Mouse (Mus musculus) hindbrain, embryonic 15.5 days (tissue): ENCODE data around the gene Dguok. TPM values are rescaled to one million over a fixed set of nuclear protein-coding genes. Genes with fewer than 3 reads are reported as not detected.

Source experiments
- ATAC-seq: fragments of 200-750 bp; cut with Nextera tagmentation; 2 replicates; pipeline ENCODE4 v1.8.0; 2017; ENCODE audit warnings: low read depth, moderate number of reproducible peaks, moderate TSS enrichment; ENCODE audit not compliant: low FRiP score
- H3K27ac ChIP-seq: fragments of 300-500 bp; sonication (generic); replicated peaks from 2 replicates; pipeline ENCODE4 v1.5.1; 2015; ENCODE audit warnings: mild to moderate bottlenecking, inconsistent platforms
- H3K27me3 ChIP-seq: fragments of 300-500 bp; sonication (generic); 2 replicates; pipeline ENCODE4 v1.6.1; 2015; ENCODE audit warnings: control low read depth, inconsistent platforms
- H3K36me3 ChIP-seq: fragments of 300-500 bp; sonication (generic); 2 replicates; pipeline ENCODE4 v1.6.1; 2015; ENCODE audit warnings: control low read depth, inconsistent platforms
- H3K4me1 ChIP-seq: fragments of 300-500 bp; sonication (generic); replicated peaks from 2 replicates; pipeline ENCODE4 v1.6.1; 2015; ENCODE audit warnings: control low read depth, inconsistent platforms
- H3K4me2 ChIP-seq: fragments of 300-500 bp; sonication (generic); 2 replicates; pipeline ENCODE4 v1.6.1; 2015; ENCODE audit warnings: moderate library complexity, mild to moderate bottlenecking, inconsistent platforms
- H3K4me3 ChIP-seq: fragments of 300-500 bp; sonication (generic); 2 replicates; pipeline ENCODE4 v1.5.1; 2015; ENCODE audit warnings: mild to moderate bottlenecking, inconsistent platforms
- H3K9ac ChIP-seq: fragments of 300-500 bp; sonication (generic); 2 replicates; pipeline ENCODE4 v1.6.1; 2015; ENCODE audit warnings: inconsistent platforms
- H3K9me3 ChIP-seq: fragments of 300-500 bp; sonication (generic); 2 replicates; pipeline ENCODE4 v1.6.1; 2016; ENCODE audit warnings: control low read depth, inconsistent platforms
- WGBS: fragments of 180-500 bp; shearing (Covaris S2); methylation state at CpG from one replicate; pipeline ENCODE4 v1.1.7; 2015; 5-methylcytosine and 5-hydroxymethylcytosine counted together
- polyA plus RNA-seq: library from polyadenylated mRNA; unstranded; fragments of >200 nt; fragmentation: Nextera tagmentation; extraction: Ambion mirVana; gene quantifications from 2 replicates; pipeline ENCODE4 v1.2.1, GENCODE M21; 2015

Gene Dguok
- polyA plus RNA-seq, 1 experiment from 2014 or later, result 66.2 TPM

- no peaks in the 10 kb centered on the region for H3K4me1 ChIP-seq
- H3K27me3 ChIP-seq, result no peaks in the 10 kb centered on the region
- no peak overlapping the region for H3K4me2 ChIP-seq
- no peak overlapping the region for H3K9ac ChIP-seq
- ATAC-seq, result no peak
- H3K9me3 ChIP-seq, result no peaks in the 10 kb centered on the region
- H3K27ac ChIP-seq, result no peak overlapping the region
- WGBS, result 88% methylated on average over 9 of the region's 9 CpGs
- H3K36me3 ChIP-seq, result no peaks in the 10 kb centered on the region
- H3K4me3 ChIP-seq, result no peak overlapping the region
Measured at GRCm38 (mm10) chr6:83473240-83473639, 33.5 kb downstream of the Dguok start.

DNA sequence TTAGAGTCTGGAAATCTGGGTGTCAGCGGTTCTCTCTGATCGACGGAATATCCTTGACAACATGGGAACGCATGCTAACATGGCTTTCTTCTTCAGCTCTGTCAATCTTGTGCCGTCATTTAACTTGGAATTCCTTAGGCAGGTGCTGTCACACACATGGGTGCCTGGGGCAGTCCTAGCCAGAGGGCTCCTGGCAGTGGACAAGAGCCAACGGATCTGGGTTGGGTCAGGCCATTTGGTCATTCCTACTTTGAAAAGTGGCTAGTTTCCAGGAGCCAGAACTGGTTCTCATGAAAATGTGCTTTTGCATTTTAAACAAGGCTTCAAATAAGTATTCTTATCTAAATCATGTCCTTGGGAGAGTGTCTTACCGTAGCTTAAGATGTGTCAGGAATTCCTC lies 35.0 kb downstream of the Dguok start:
- Histone ChIP-seq H3K27ac (no peak overlapping the region), H3K4me3 (no peak overlapping the region), H3K9me3 (no peaks in the 10 kb centered on the region), H3K4me2 (no peak overlapping the region), H3K27me3 (no peaks in the 10 kb centered on the region), H3K9ac (no peak overlapping the region), H3K4me1 (no peaks in the 10 kb centered on the region), H3K36me3 (no peaks in the 10 kb centered on the region)
- WGBS, result 88% methylated on average over 7 of the region's 7 CpGs
- ATAC-seq, result no peak

DNA sequence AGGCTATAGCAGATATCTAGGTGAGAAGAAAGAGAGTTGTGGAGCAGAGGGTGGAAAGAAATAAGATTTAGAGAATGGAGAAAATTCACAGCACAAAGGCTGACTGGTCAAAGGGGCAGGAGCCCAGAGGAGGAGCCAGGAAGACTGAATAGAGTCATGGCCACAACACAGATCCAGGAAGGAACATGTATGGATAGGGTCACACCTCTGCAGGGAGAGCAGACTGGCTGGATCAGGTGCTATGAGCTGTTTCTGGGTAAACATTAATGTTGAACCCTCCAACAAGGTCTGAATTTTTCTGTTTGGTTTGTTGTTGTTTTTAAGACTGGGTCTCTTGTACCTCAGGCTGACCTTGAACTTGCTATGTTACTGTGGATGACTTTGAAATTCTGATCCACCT lies 42.8 kb downstream of the Dguok start:
- Histone ChIP-seq H3K9ac (no peak overlapping the region), H3K27me3 (no peaks in the 10 kb centered on the region), H3K4me1 (no peaks in the 10 kb centered on the region), H3K9me3 (no peaks in the 10 kb centered on the region), H3K4me3 (no peak overlapping the region), H3K4me2 (no peak overlapping the region), H3K36me3 (no peaks in the 10 kb centered on the region), H3K27ac (no peak overlapping the region)
- ATAC-seq, result no peak

GRCm38 (mm10) chr6:83459034-83459644 lies 47.6 kb downstream of the Dguok start, which contains the start of gene Tet3:
TSS of gene Tet3 (minus strand) at chr6:83459084.
- H3K9me3 ChIP-seq, result no peaks in the 10 kb centered on the region
- no peak within 1 kb of the TSS for H3K9ac ChIP-seq
- WGBS, result 92% methylated on average over 4 of the region's 4 CpGs
- ATAC-seq, result no peak
- H3K27me3 ChIP-seq, result no peaks in the 10 kb centered on the region
- H3K4me2 ChIP-seq, result no peak within 1 kb of the TSS; the same call in 1 of the 2 replicates
- no peaks in the 10 kb centered on the region for H3K36me3 ChIP-seq
- peaks cover 26% of the 10 kb centered on the region for H3K4me1 ChIP-seq
- H3K4me3 ChIP-seq, result no peak within 1 kb of the TSS
- no peak within 1 kb of the TSS for H3K27ac ChIP-seq

GRCm38 (mm10) chr6:83456984-83457810 lies 49.6 kb downstream of the Dguok start:
- peak overlapping the region; percentile 98 for H3K4me2 ChIP-seq
- peak overlapping the region; percentile 92 for H3K27ac ChIP-seq
- H3K9ac ChIP-seq, result peak overlapping the region; percentile 87
- ATAC-seq, result peak; percentile 2; the same call in 1 of the 2 replicates
- H3K27me3 ChIP-seq, result no peaks in the 10 kb centered on the region
- no peaks in the 10 kb centered on the region for H3K9me3 ChIP-seq
- H3K36me3 ChIP-seq, result no peaks in the 10 kb centered on the region
- H3K4me1 ChIP-seq, result peaks cover 44% of the 10 kb centered on the region
- peak overlapping the region; percentile 90 for H3K4me3 ChIP-seq
- WGBS, result 5% methylated on average over 31 of the region's 33 CpGs

DNA sequence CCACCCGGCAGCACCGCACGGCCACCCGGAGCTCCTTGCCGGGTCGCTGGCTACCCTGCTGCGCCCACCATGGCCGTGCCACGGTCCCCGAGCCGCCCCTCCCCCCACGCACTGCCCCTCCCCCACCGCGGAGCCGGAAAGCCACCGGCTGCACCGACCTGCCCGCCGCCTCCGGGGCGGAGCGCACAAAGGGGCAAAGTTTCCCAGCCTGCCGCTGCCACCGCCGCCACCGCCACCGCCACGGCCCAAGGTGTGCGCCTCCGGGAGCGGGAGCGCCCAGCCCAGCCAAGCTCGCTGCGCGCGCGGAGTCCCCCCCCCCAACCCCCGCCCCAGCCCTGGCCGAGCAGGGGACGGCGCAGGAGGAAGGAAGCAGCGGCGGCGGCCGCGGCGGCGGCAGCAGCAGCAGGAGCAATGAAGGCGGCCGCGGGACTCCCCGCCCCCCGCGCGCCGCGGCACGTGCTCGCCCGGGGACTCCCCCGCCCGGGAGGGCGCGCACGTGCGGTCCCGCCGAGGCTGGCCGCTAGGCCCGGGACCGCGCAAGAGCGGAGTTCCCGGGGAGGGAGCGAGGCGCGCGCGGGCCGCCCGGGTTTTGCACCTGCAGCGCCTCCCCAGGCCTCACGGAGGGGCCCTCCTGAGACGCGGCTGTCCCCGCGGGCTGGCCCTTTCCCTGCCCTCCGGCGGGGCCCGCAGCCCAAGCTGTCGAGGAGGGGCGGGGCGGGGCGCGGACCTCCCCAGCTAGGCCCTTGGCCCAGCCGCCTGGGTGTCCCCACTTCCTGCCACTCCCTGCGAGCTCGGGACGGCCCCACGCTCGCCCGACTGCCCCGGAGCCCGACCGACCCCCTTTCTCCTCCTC lies 50.4 kb downstream of the Dguok start:
- peak overlapping the region; percentile 92 for H3K27ac ChIP-seq
- peak overlapping the region; percentile 87 for H3K9ac ChIP-seq
- H3K9me3 ChIP-seq, result no peaks in the 10 kb centered on the region
- H3K27me3 ChIP-seq, result no peaks in the 10 kb centered on the region
- peak; percentile 81 for ATAC-seq
- WGBS, result under 1% methylated on average over 88 of the region's 105 CpGs
- H3K4me1 ChIP-seq, result peaks cover 53% of the 10 kb centered on the region
- H3K36me3 ChIP-seq, result no peaks in the 10 kb centered on the region
- H3K4me2 ChIP-seq, result peak overlapping the region; percentile 98
- H3K4me3 ChIP-seq, result peak overlapping the region; percentile 90

- H3K36me3 ChIP-seq, result no peaks in the 10 kb centered on the region
- peak; percentile 6; the same call in 1 of the 2 replicates for ATAC-seq
- peak overlapping the region; percentile 98 for H3K4me2 ChIP-seq
- H3K27ac ChIP-seq, result peak overlapping the region; percentile 92
- no peaks in the 10 kb centered on the region for H3K27me3 ChIP-seq
- under 1% methylated on average over 37 of the region's 41 CpGs for WGBS
- peaks cover 61% of the 10 kb centered on the region for H3K4me1 ChIP-seq
- H3K4me3 ChIP-seq, result peak overlapping the region; percentile 90
- no peaks in the 10 kb centered on the region for H3K9me3 ChIP-seq
- peak overlapping the region; percentile 87 for H3K9ac ChIP-seq
Measured at GRCm38 (mm10) chr6:83455328-83456130, 51.2 kb downstream of the Dguok start.

DNA sequence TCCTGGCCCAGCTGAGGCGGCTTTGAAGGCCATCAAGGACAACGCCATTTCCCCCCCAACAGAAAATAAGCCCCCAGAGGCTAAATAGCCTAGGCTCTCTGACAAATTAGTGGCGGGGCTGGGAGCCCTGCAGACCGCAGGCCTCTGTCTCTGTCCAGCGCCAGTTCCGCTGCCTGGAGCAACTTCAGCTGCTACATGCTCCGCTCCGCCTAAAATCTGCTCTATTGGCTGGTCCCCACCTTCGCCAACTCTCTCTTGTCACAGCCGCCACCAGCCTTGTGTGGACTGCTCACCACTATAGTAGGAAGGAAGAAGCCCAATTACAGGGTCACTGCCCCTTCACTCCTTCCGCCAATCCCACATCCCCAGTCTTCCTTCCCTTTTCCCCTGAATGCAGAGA lies 53.1 kb downstream of the Dguok start:
- no peak for ATAC-seq
- peaks cover 78% of the 10 kb centered on the region for H3K4me1 ChIP-seq
- 27% methylated on average over 11 of the region's 11 CpGs for WGBS

GRCm38 (mm10) chr6:83450451-83451303 lies 56.1 kb downstream of the Dguok start:
- no peak overlapping the region for H3K9ac ChIP-seq
- H3K4me2 ChIP-seq, result no peak overlapping the region; the same call in 1 of the 2 replicates
- 76% methylated on average over 9 of the region's 9 CpGs for WGBS
- H3K4me3 ChIP-seq, result no peak overlapping the region
- no peak overlapping the region for H3K27ac ChIP-seq
- no peaks in the 10 kb centered on the region for H3K9me3 ChIP-seq
- no peaks in the 10 kb centered on the region for H3K36me3 ChIP-seq
- ATAC-seq, result no peak
- no peaks in the 10 kb centered on the region for H3K27me3 ChIP-seq
- H3K4me1 ChIP-seq, result peaks cover 69% of the 10 kb centered on the region

More for the DNA sequence above, 53.1 kb downstream of the Dguok start:
- Histone ChIP-seq H3K27ac (no peak overlapping the region), H3K4me2 (peak overlapping the region; percentile 98), H3K27me3 (no peaks in the 10 kb centered on the region), H3K9ac (peak overlapping the region; percentile 87), H3K4me3 (peak overlapping the region; percentile 90), H3K9me3 (no peaks in the 10 kb centered on the region), H3K36me3 (no peaks in the 10 kb centered on the region)

- no peaks in the 10 kb centered on the region for H3K36me3 ChIP-seq
- no peaks in the 10 kb centered on the region for H3K27me3 ChIP-seq
- ATAC-seq, result no peak
- no peak overlapping the region for H3K9ac ChIP-seq
- no peaks in the 10 kb centered on the region for H3K9me3 ChIP-seq
- H3K4me3 ChIP-seq, result no peak overlapping the region
- WGBS, result 73% methylated on average over 3 of the region's 3 CpGs
- no peak overlapping the region for H3K27ac ChIP-seq
- H3K4me2 ChIP-seq, result no peak overlapping the region
- peaks cover 67% of the 10 kb centered on the region for H3K4me1 ChIP-seq
Measured at GRCm38 (mm10) chr6:83449440-83449839, 57.3 kb downstream of the Dguok start.
